Mouse (Mus musculus): Measurements from ENCODE around the gene Sik3.

DNA sequence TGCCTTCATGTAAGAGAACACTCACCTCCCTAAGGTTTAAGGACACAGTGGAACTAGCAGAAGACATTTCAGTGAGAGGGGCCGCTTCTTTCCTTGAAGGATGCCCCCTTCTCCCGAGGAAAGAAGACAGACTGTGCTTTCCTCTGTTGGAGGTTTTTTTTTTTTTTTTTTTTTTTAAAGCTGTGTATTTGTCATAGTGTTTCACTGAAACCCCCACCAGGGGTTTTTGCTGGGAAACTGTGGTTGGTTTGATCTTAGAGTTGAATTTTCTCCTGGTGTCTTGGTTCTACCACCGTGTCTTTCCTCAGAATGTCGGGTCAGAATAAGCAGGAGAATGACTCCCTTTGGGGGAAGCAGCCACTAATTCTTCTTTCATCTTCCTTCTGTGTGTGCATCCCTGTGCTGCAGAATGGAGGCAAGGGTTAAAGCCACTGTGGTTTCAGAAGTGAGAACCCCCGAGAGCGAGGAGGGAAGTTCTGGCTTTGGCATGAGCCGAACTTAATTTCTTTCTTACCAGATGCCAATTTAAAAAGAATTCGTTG lies 106.3 kb downstream of the Sik3 start:
- TF ChIP-seq E2F4 (IDR thresholded peaks at IDR 0.05; ENCODE audit: insufficient read depth) = no peak
- TF ChIP-seq TCF12 (IDR thresholded peaks at IDR 0.05; ENCODE audit: insufficient read depth, poor library complexity, severe bottlenecking) = no peak
- no peak for TF ChIP-seq POLR2A (IDR thresholded peaks at IDR 0.05; ENCODE audit: insufficient read length, low read depth)
- TF ChIP-seq TCF3 (IDR thresholded peaks at IDR 0.05; ENCODE audit: insufficient read length, low read depth) = no peak
- no peak for TF ChIP-seq CEBPB (IDR thresholded peaks at IDR 0.05; ENCODE audit: insufficient read depth, poor library complexity, severe bottlenecking)
- no peak for TF ChIP-seq SRF (IDR thresholded peaks at IDR 0.05; ENCODE audit: control insufficient read depth, insufficient read length, low read depth)
- TF ChIP-seq POLR2AphosphoS2 (IDR thresholded peaks at IDR 0.05; ENCODE audit: insufficient read length, low read depth) = no peak
- TF ChIP-seq MYOG (IDR thresholded peaks at IDR 0.05; ENCODE audit: control insufficient read depth in 1 of 3, insufficient read depth in 1 of 3, insufficient read length in 2 of 3, low read depth in 2 of 3) = no peak
- no peak for TF ChIP-seq REST (IDR thresholded peaks at IDR 0.05; ENCODE audit: insufficient read depth, insufficient read length)
